Comparison of ENCODE assay signal across 13 mouse cellular contexts in genomic region chr19:23520629-23521028, GRCm38 (mm10).
A peak's percentile ranks its signal among the peaks of the same experiment; 100 is the strongest.
DNase-seq lines count a peak whose midpoint lies in the region; ATAC-seq lines count a peak whose summit lies in the region.
"Had no signal": no experiment of that assay in that cellular context is flagged by ENCODE, and none has a peak within 500 bp of the region (broad histone marks: within the 10 kb centered on the region; RNA-seq: fewer than 3 reads in every experiment).

No protein-coding gene starts in this region.

- DNase-seq in frontal cortex, postnatal 25 days (ENCODE audit: low spot score in 2 of 2) = no peak
- peak; percentile 67 for DNase-seq in right cerebral cortex, adult 18-20 months
- no peak for DNase-seq in right cerebral cortex, postnatal 10 days (ENCODE audit: low spot score in 2 of 2)
- peak; percentile 85 for DNase-seq in telencephalon, adult 2 months (ENCODE audit: low read depth, low spot score)
- no peak for DNase-seq in urinary bladder, postnatal 25 days (ENCODE audit: low spot score)
- DNase-seq in left cerebral cortex, adult 11 months (ENCODE audit: low spot score) = no peak
- DNase-seq: cerebellum, postnatal 10 days; gastrocnemius, adult 2 months; kidney, adult 9 months; lung, postnatal 4 days had no signal

- ATAC-seq in frontal cortex, adult (ENCODE audit: low TSS enrichment) = peak; percentile 71
- peak; percentile 39 to 53; a peak in 3 of 4 replicates for ATAC-seq in hematopoietic stem cell, adult 5-6 weeks (replicated peaks in 1 of 2; ENCODE audit: insufficient read depth in 1 of 2, low FRiP score in 2 of 2, low TSS enrichment in 1 of 2, low read depth in 1 of 2, poor library complexity in 2 of 2, severe bottlenecking in 2 of 2)
- ATAC-seq: liver, embryonic 12.5 days had no signal

Comparison
In these comparisons a context has a peak if more than half of its experiments do, and no peak if none do; other contexts are left out.
1. DNase-seq: peak in right cerebral cortex, adult 18-20 months (single experiment) and telencephalon, adult 2 months (single experiment); none in frontal cortex, postnatal 25 days (0 of 2), right cerebral cortex, postnatal 10 days (0 of 2), urinary bladder, postnatal 25 days (single experiment) and left cerebral cortex, adult 11 months (single experiment).